Mouse (Mus musculus) liver, embryonic 14.5 days (tissue): ENCODE measurements around the gene Sppl3. TPM values are rescaled to one million over a fixed set of nuclear protein-coding genes. Genes with fewer than 3 reads are reported as not detected.
A peak's percentile ranks its signal among the peaks of the same experiment; 100 is the strongest.

Experiments
- ATAC-seq: fragments of 200-750 bp; cut with Nextera tagmentation; 2 replicates; pipeline ENCODE4 v1.8.0; 2017; ENCODE audit warnings: moderate number of reproducible peaks, mild to moderate bottlenecking, moderate library complexity; ENCODE audit not compliant: insufficient read depth
- DNase-seq, 3 experiments: peaks; one replicate each; pipeline ENCODE4 v3.0.0-alpha.2; 2012 to 2013; ENCODE audit warnings: low read depth in 3 of 3, low spot score in 3 of 3
- H3K27ac ChIP-seq: fragments of 300-500 bp; sonication (generic); 2 replicates; pipeline ENCODE4 v1.5.1; 2014; ENCODE audit warnings: moderate library complexity, mild to moderate bottlenecking, control low read depth, inconsistent platforms
- H3K27me3 ChIP-seq: fragments of 300-500 bp; sonication (generic); 2 replicates; pipeline ENCODE4 v1.6.1; 2014; ENCODE audit warnings: mild to moderate bottlenecking, low read length, moderate library complexity; ENCODE audit not compliant: control insufficient read depth, insufficient read depth
- H3K36me3 ChIP-seq: fragments of 300-500 bp; sonication (generic); replicated peaks from 2 replicates; pipeline ENCODE4 v1.6.1; 2014; ENCODE audit warnings: low read depth; ENCODE audit not compliant: control insufficient read depth, insufficient read depth
- H3K4me1 ChIP-seq, 2 experiments: fragments of 200-500 bp in 1 of 2; fragments of 300-500 bp in 1 of 2; sonication (generic) in 1 of 2; replicated peaks; 2 replicates each; pipeline ENCODE4 v1.6.1; 2012 to 2014; ENCODE audit warnings: antibody characterized with exemption in 1 of 2, inconsistent platforms in 1 of 2, low read length in 1 of 2; ENCODE audit not compliant: control insufficient read depth in 2 of 2, insufficient read depth in 2 of 2
- H3K4me2 ChIP-seq: fragments of 300-500 bp; sonication (generic); 2 replicates; pipeline ENCODE4 v1.6.1; 2014; ENCODE audit warnings: low read depth, mild to moderate bottlenecking, control low read depth, moderate library complexity
- H3K4me3 ChIP-seq, 2 experiments: fragments of 200-500 bp in 1 of 2; fragments of 300-500 bp in 1 of 2; sonication (generic) in 1 of 2; 2 replicates each; pipeline ENCODE4 v1.5.1; 2012 to 2014; ENCODE audit warnings: low read depth in 2 of 2, low read length in 2 of 2, mild to moderate bottlenecking in 2 of 2, control low read depth in 1 of 2, inconsistent platforms in 1 of 2, moderate library complexity in 1 of 2; ENCODE audit not compliant: insufficient read depth in 1 of 2
- H3K9ac ChIP-seq: fragments of 300-500 bp; sonication (generic); replicated peaks from 2 replicates; pipeline ENCODE4 v1.6.1; 2014; ENCODE audit warnings: mild to moderate bottlenecking, control low read depth, moderate library complexity
- H3K9me3 ChIP-seq: fragments of 300-500 bp; sonication (generic); 2 replicates; pipeline ENCODE4 v1.6.1; 2016; ENCODE audit warnings: low read length, mixed read lengths; ENCODE audit not compliant: control insufficient read depth
- CTCF ChIP-seq: IDR thresholded peaks from 2 replicates; pipeline ENCODE4 v1.5.1; 2016; ENCODE audit warnings: antibody characterized with exemption, low read depth, control low read depth
- EP300 ChIP-seq: IDR thresholded peaks from 2 replicates; pipeline ENCODE4 v1.6.1; 2016; ENCODE audit warnings: antibody characterized with exemption, low read depth
- WGBS: fragments of 180-500 bp; shearing (Covaris S2); extraction: QIAGEN DNeasy Blood & Tissue Kit; methylation state at CpG from one replicate; pipeline ENCODE4 v1.1.7; 2014; ENCODE audit not compliant: insufficient replicate concordance; 5-methylcytosine and 5-hydroxymethylcytosine counted together
- polyA plus RNA-seq, 2 experiments: library from polyadenylated mRNA; depleted of rRNA in 1 of 2; stranded (reverse) in 1 of 2; unstranded in 1 of 2; fragments of >200 nt; fragmentation: Nextera tagmentation in 1 of 2; extraction: Ambion mirVana in 1 of 2; gene quantifications; 2 replicates each; pipeline versions ENCODE4 v1.2.1 to v1.2.3; 2012 to 2014

Gene Sppl3
- polyA plus RNA-seq, 2 experiments, result 5.4 to 17.2 TPM

DNA sequence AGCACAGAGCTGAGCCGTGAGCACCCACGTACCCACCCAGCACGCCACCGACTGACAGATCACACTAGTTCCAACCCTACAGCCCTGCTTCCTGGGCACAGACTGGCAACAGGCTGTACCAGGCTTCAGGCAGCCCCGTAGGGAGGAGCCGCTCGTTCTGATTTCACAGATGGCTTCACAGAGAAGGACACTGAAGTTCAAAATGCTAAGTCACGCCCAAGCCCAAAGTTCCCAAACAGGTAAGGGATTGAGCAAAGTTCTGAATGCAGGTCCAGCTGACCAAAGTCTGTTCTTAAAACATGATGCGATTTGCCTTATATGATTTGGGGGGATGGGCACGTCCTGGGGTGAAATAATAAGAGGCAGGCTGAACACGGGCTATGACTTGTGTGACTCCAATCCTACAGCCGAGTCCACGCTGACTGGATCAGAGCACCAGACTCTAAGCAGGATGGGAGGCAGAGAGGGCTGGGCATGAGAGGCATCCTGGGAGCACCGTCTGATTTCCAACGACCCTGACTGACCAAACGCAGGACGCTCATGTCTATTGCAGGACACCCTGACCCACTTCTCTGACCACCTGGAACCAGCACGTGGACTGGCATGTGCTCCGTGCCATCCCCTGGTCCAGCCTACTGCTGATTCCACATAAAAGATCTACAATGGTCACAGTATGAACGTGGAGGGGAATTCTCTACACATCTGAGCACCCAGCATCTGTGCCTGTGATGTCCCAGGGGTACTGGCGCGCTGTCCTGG is 116.7 kb downstream of the Sppl3 start:
- TF ChIP-seq EP300 (no peak), CTCF (no peak)
- H3K9me3 ChIP-seq, result no peaks in the 10 kb centered on the region
- no peak overlapping the region for H3K4me2 ChIP-seq
- no peak for DNase-seq
- no peak overlapping the region for H3K27ac ChIP-seq
- ATAC-seq, result no peak
- H3K4me3 ChIP-seq, result no peak overlapping the region
- no peak overlapping the region for H3K9ac ChIP-seq
- WGBS, result 84% methylated on average over 22 of the region's 22 CpGs
- H3K4me1 ChIP-seq, result no peaks in the 10 kb centered on the region
- H3K36me3 ChIP-seq, result no peaks in the 10 kb centered on the region; the same call in 1 of the 2 replicates
- H3K27me3 ChIP-seq, result no peaks in the 10 kb centered on the region

DNA sequence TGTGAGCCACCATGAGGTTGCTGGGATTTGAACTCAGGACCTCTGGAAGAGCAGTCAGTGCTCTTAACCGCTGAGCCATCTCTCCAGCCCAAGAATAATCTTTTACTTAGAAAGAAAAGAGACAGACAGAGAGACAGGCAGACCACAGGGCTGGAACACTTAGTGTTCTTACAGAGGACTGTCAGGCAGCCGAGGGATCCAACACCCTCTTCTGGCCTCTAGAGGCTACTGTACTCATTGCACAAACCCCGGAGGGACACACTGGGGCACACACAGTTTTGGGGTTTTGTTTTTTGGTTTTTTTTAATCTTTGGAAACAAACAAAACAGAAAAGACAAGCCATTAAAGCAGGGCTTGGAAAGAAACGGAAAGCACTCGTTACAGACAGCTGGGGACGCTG is 118.4 kb downstream of the Sppl3 start:
- H3K27me3 ChIP-seq, result no peaks in the 10 kb centered on the region
- H3K36me3 ChIP-seq, result no peaks in the 10 kb centered on the region; the same call in 1 of the 2 replicates
- no peaks in the 10 kb centered on the region for H3K9me3 ChIP-seq
- 83% methylated on average over 6 of the region's 6 CpGs for WGBS
- DNase-seq (no peak), ATAC-seq (no peak)
- H3K4me3 ChIP-seq, result no peak overlapping the region
- TF ChIP-seq CTCF, result no peak
- peaks cover 0 to 7% of the 10 kb centered on the region in 2 experiments; a peak in 2 of 4 replicates for H3K4me1 ChIP-seq
- H3K9ac ChIP-seq, result no peak overlapping the region
- no peak overlapping the region for H3K4me2 ChIP-seq
- no peak overlapping the region for H3K27ac ChIP-seq

DNA sequence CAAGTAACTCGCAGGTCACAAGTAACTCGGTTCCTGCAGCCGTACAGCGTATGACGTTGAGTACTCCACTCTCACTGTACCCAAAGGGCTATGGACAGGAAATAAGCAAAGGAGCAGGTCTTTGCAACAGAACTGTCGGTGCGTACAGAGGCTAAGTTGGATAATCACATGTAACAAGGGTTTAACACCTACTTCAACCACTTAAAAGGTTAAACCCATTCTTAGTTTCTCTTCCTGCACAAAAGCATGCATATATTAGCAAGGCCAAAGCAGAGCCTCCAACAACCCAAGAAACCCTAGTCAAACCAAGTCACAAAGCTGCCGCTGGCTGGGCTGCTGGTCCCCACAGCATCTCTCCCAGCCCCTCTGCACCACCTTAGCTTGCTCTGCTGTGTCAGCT is 121.5 kb downstream of the Sppl3 start:
- TF ChIP-seq CTCF, result no peak
- no peak for TF ChIP-seq EP300
- Histone ChIP-seq H3K27ac (no peak overlapping the region), H3K9me3 (no peaks in the 10 kb centered on the region), H3K4me2 (no peak overlapping the region), H3K36me3 (no peaks in the 10 kb centered on the region; the same call in 1 of the 2 replicates), H3K4me1 (peaks cover 0 to 7% of the 10 kb centered on the region in 2 experiments; a peak in 2 of 4 replicates), H3K4me3 (no peak overlapping the region), H3K9ac (no peak overlapping the region), H3K27me3 (no peaks in the 10 kb centered on the region)
- ATAC-seq (no peak), DNase-seq (no peak)
- WGBS, result 83% methylated on average over 8 of the region's 8 CpGs

DNA sequence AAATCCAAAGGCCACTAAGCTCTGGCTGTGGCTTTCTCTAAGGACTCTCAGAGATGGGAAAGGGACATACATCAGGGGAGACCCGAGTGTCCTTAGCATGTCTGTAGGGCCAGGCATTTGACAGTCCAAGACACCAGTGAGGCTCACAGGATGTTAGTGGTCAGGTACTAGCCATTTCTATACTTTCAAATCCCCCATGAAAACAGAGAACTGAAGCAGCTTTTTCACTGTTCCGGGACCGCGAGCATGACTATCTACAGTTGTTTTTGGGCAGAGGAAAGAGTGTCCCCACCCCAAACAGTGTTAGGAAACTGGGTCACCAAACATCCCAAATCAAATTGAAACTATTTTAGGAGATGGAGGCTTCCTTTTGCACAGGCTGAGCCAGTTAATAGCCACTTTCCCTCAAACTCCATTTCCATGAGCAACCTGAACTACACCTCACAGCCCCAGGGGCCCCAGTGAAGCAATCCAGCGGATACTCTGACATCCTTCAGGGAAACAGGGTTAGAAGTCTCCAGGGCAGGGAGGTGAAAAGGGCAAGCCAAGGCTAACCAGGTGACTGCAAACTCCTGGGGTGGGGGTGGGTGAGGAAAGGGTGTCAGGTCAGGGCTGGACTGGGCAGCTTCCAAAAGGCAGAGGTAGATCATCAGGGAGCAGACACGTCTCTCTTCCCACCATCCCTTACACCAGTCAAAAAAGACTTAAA is 122.6 kb downstream of the Sppl3 start:
- ATAC-seq (no peak), DNase-seq (no peak)
- Histone ChIP-seq H3K4me3 (peak overlapping the region; percentile 18 to 76; a peak in 3 of 4 replicates), H3K9me3 (no peaks in the 10 kb centered on the region), H3K36me3 (no peaks in the 10 kb centered on the region; the same call in 1 of the 2 replicates), H3K4me2 (peak overlapping the region; percentile 76), H3K27ac (no peak overlapping the region), H3K27me3 (no peaks in the 10 kb centered on the region), H3K4me1 (peaks cover 0 to 7% of the 10 kb centered on the region in 2 experiments; a peak in 2 of 4 replicates), H3K9ac (no peak overlapping the region)
- WGBS, result 61% methylated on average over 6 of the region's 6 CpGs
- TF ChIP-seq CTCF (no peak), EP300 (no peak)
